Mouse (Mus musculus) mammary gland, adult 2 months (tissue): ENCODE data around the gene Gm14435. TPM values are rescaled to one million over a fixed set of nuclear protein-coding genes. Genes with fewer than 3 reads are reported as not detected.

Source experiments
- polyA plus RNA-seq: library from polyadenylated mRNA; depleted of rRNA; stranded (reverse); fragments of >200 nt; gene quantifications from 2 replicates; pipeline ENCODE4 v1.2.3, GENCODE M21; 2012; ENCODE audit warnings: low replicate concordance; rRNA removed

Gene Gm14435
- polyA plus RNA-seq = 1.3 TPM in 1 of 2 replicates, not detected in the other

GRCm38 (mm10) chr2:176423294-176423693 lies at the start of gene Gm14435:
TSS of gene Gm14435 (plus strand) at chr2:176423594.

Other genes with a start within 250 kb of the Gm14435 start
- 0.13 and 0.45 TPM in 2 replicates for gene 2210418O10Rik, start 197.0 kb upstream of the Gm14435 start, polyA plus RNA-seq
- gene Gm11009, start 104.1 kb upstream of the Gm14435 start, polyA plus RNA-seq = not detected in 2 replicates
- gene Gm14434, start 63.2 kb downstream of the Gm14435 start, polyA plus RNA-seq = 0.32 and 5.3 TPM in 2 replicates
- not detected in 2 replicates for gene Zfp967, start 97.5 kb downstream of the Gm14435 start, polyA plus RNA-seq
- 1.9 and 5.3 TPM in 2 replicates for gene Gm14308, start 212.8 kb downstream of the Gm14435 start, polyA plus RNA-seq
- gene Zfp973, start 246.9 kb downstream of the Gm14435 start, polyA plus RNA-seq = 0.45 and 2.4 TPM in 2 replicates